Mouse (Mus musculus) right cerebral cortex, postnatal 14 days (tissue): ENCODE measurements around the gene Setdb1.

Source experiments
- DNase-seq: peaks from one replicate; pipeline ENCODE4 v3.0.0; 2022

Gene Setdb1

GRCm38 (mm10) chr3:95290156-95290555 lies 66.8 kb downstream of the Setdb1 start:
- DNase-seq = no peak

- DNase-seq = no peak
These were observed 67.6 kb downstream of the Setdb1 start for GRCm38 (mm10) chr3:95289419-95289818.

- no peak for DNase-seq
These were observed 69.5 kb downstream of the Setdb1 start for GRCm38 (mm10) chr3:95287541-95287940.

- no peak for DNase-seq
These were observed 70.5 kb downstream of the Setdb1 start for GRCm38 (mm10) chr3:95286510-95286909.

- DNase-seq = no peak
These were observed 71.0 kb downstream of the Setdb1 start for GRCm38 (mm10) chr3:95286011-95286410.

- DNase-seq = no peak
These were observed 71.6 kb downstream of the Setdb1 start for GRCm38 (mm10) chr3:95285390-95285789.

GRCm38 (mm10) chr3:95284501-95285281 lies 72.3 kb downstream of the Setdb1 start:
- DNase-seq = no peak

- no peak for DNase-seq
These were observed 72.9 kb downstream of the Setdb1 start for GRCm38 (mm10) chr3:95284062-95284461.

GRCm38 (mm10) chr3:95283589-95283941 lies 73.4 kb downstream of the Setdb1 start:
- DNase-seq = no peak

- DNase-seq = peak; percentile 70
These were observed 74.0 kb downstream of the Setdb1 start for GRCm38 (mm10) chr3:95282865-95283588.

GRCm38 (mm10) chr3:95282381-95282864 lies 74.6 kb downstream of the Setdb1 start:
- no peak for DNase-seq

- DNase-seq = peak; percentile 99
These were observed 75.5 kb downstream of the Setdb1 start, which contains the start of the genes Mindy1 and Prune1 for GRCm38 (mm10) chr3:95281216-95282126. Gene Mindy1 (plus strand): TSS chr3:95281345. Gene Prune1 (minus strand): TSS chr3:95282076.

GRCm38 (mm10) chr3:95280747-95281146 lies 76.3 kb downstream of the Setdb1 start:
- no peak for DNase-seq

- DNase-seq = no peak
These were observed 79.9 kb downstream of the Setdb1 start for GRCm38 (mm10) chr3:95277149-95277551.

GRCm38 (mm10) chr3:95276428-95276934 lies 80.5 kb downstream of the Setdb1 start:
- no peak for DNase-seq

- no peak for DNase-seq
These were observed 81.8 kb downstream of the Setdb1 start for GRCm38 (mm10) chr3:95275161-95275560.

- DNase-seq = no peak
These were observed 82.5 kb downstream of the Setdb1 start for GRCm38 (mm10) chr3:95274453-95274852.
